In genomic region chr1:177248638-177249037, GRCm38 (mm10) we compare ENCODE assay signal across 10 mouse cellular contexts. TPM values are rescaled to one million over a fixed set of nuclear protein-coding genes. Genes with fewer than 3 reads are reported as not detected.
DNase-seq lines count a peak whose midpoint lies in the region; ATAC-seq and TF ChIP-seq lines count a peak whose summit lies in the region.
"Had no signal": no experiment of that assay in that cellular context is flagged by ENCODE, and none has a peak within 500 bp of the region (broad histone marks: within the 10 kb centered on the region; RNA-seq: fewer than 3 reads in every experiment).

No protein-coding gene starts in this region.

- H3K9ac ChIP-seq in hindbrain, embryonic 15.5 days, result no peak overlapping the region
- H3K9ac ChIP-seq in hindbrain, postnatal 0 days (replicated peaks; ENCODE audit: low read length), result no peak overlapping the region
- H3K9ac ChIP-seq: limb, embryonic 13.5 days; midbrain, embryonic 12.5 days had no signal

- H3K36me3 ChIP-seq in hindbrain, embryonic 15.5 days, result no peaks in the 10 kb centered on the region
- no peaks in the 10 kb centered on the region for H3K36me3 ChIP-seq in hindbrain, postnatal 0 days (ENCODE audit: insufficient read depth, low read length)

- no peak for ATAC-seq in hindbrain, embryonic 15.5 days (ENCODE audit: low FRiP score, low read depth)
- ATAC-seq in hindbrain, postnatal 0 days, result no peak
- peak; percentile 81 for ATAC-seq in CD4-positive, CD25-positive, alpha-beta regulatory T cell, adult 4 months

- no peak for TF ChIP-seq CTCF in hindbrain, postnatal 0 days (IDR thresholded peaks at IDR 0.05; ENCODE audit: low read depth)

- DNase-seq in adrenal gland, adult 2 months, result peak; percentile 28
- DNase-seq in adrenal gland, postnatal 4 days (ENCODE audit: low spot score in 2 of 2), result no peak
- DNase-seq in hindbrain, postnatal 0 days (ENCODE audit: low spot score), result no peak
- peak; percentile 9 to 15 for DNase-seq in heart, postnatal 36 days
- no peak for DNase-seq in left cerebral cortex, postnatal 14 days (ENCODE audit: low spot score in 2 of 2)
- DNase-seq in liver, result no peak

- no peaks in the 10 kb centered on the region for H3K27me3 ChIP-seq in hindbrain, embryonic 15.5 days
- H3K27me3 ChIP-seq in hindbrain, postnatal 0 days (ENCODE audit: insufficient read depth, low read length), result no peaks in the 10 kb centered on the region
- H3K27me3 ChIP-seq: limb, embryonic 13.5 days; midbrain, embryonic 12.5 days had no signal

- 0 out of 2 replicates have a peak, but pooled peaks cover 4% of the 10 kb centered on the region for H3K4me1 ChIP-seq in hindbrain, embryonic 15.5 days (replicated peaks)
- no peaks in the 10 kb centered on the region for H3K4me1 ChIP-seq in hindbrain, postnatal 0 days (ENCODE audit: insufficient read depth, low read length)

- no peak overlapping the region for H3K4me3 ChIP-seq in hindbrain, embryonic 15.5 days
- no peak overlapping the region for H3K4me3 ChIP-seq in hindbrain, postnatal 0 days (ENCODE audit: low read length)
- H3K4me3 ChIP-seq: limb, embryonic 13.5 days; midbrain, embryonic 12.5 days had no signal

- intact Hi-C loops in heart, postnatal 36 days (cut with DNase I), result no loop called here
- intact Hi-C loops in left cerebral cortex, postnatal 14 days (cut with DNase I), result no loop called here

- H3K27ac ChIP-seq in hindbrain, embryonic 15.5 days (replicated peaks), result no peak overlapping the region
- H3K27ac ChIP-seq in hindbrain, postnatal 0 days, result no peak overlapping the region
- H3K27ac ChIP-seq: limb, embryonic 13.5 days; midbrain, embryonic 12.5 days had no signal

- no peaks in the 10 kb centered on the region for H3K9me3 ChIP-seq in hindbrain, embryonic 15.5 days
- H3K9me3 ChIP-seq in hindbrain, postnatal 0 days (ENCODE audit: low read length), result no peaks in the 10 kb centered on the region
- H3K9me3 ChIP-seq: limb, embryonic 13.5 days; midbrain, embryonic 12.5 days had no signal

- 55% methylated on average over 4 of the region's 4 CpGs for WGBS in hindbrain, embryonic 15.5 days
- 54% methylated on average over 4 of the region's 4 CpGs for WGBS in hindbrain, postnatal 0 days

- 0 out of 2 replicates have a peak overlapping the region, but pooled peaks have one; percentile 17 for H3K4me2 ChIP-seq in hindbrain, embryonic 15.5 days
- H3K4me2 ChIP-seq in hindbrain, postnatal 0 days (ENCODE audit: low read depth, low read length), result no peak overlapping the region
- H3K4me2 ChIP-seq: limb, embryonic 13.5 days; midbrain, embryonic 12.5 days had no signal

RNA-seq across cellular contexts. Expression of gene Akt3, which starts 9.4 kb away (rescaled TPM):
- 10 to 100 TPM; 24.9 to 30.8 TPM for total RNA-seq in adrenal gland, adult 2 months (2021)
- 3.9 and 4.2 TPM in 2 replicates for polyA plus RNA-seq in adrenal gland, adult 2 months (2012; rRNA removed)
- total RNA-seq in adrenal gland, postnatal 4 days (2021), result 10 to 100 TPM; 40.8 to 41.3 TPM
- polyA plus RNA-seq in hindbrain, embryonic 15.5 days (2015; fragmentation: Nextera tagmentation; extraction: Ambion mirVana), result 21.3 and 21.4 TPM in 2 replicates
- 64.8 and 65.4 TPM in 2 replicates for total RNA-seq in hindbrain, postnatal 0 days (2014; rRNA removed)
- polyA plus RNA-seq in hindbrain, postnatal 0 days (2015; fragmentation: Nextera tagmentation; extraction: Ambion mirVana), result 12.0 and 13.5 TPM in 2 replicates
- polyA plus RNA-seq in CD4-positive, CD25-positive, alpha-beta regulatory T cell, adult 4 months (2017; shearing (Covaris generic)), result 1 to 10 TPM; 4.7 to 6.0 TPM
- 10 to 100 TPM; 22.5 to 23.8 TPM for total RNA-seq in heart, postnatal 36 days (2021)
- 100 to 1,000 TPM; 248 to 255 TPM for total RNA-seq in left cerebral cortex, postnatal 14 days (2021)

Comparison
In these comparisons a context has a peak if more than half of its experiments do, and no peak if none do; other contexts are left out.
1. DNase-seq: peak in adrenal gland, adult 2 months (single experiment) and heart, postnatal 36 days (2 of 2); none in adrenal gland, postnatal 4 days (0 of 2), hindbrain, postnatal 0 days (single experiment), left cerebral cortex, postnatal 14 days (0 of 2) and liver (single experiment).